ENCODE assay signal across 16 mouse cellular contexts in genomic region chr12:98905466-98905865, GRCm38 (mm10).
"Had no signal": no experiment of that assay in that cellular context is flagged by ENCODE, and none has a peak within 500 bp of the region (broad histone marks: within the 10 kb centered on the region; RNA-seq: fewer than 3 reads in every experiment).

No protein-coding gene starts in this region.

- ATAC-seq: hindbrain, embryonic 16.5 days; inflammation-experienced regulatory T-cells, adult 6 months; intestine, embryonic 15.5 days; intestine, postnatal 0 days had no signal

- DNase-seq: gastrocnemius, adult 2 months; gastrocnemius, postnatal 10 days; gastrocnemius, postnatal 25 days; heart, adult 18-20 months; heart, postnatal 10 days; heart, postnatal 4 days; kidney, adult 18-20 months; kidney, adult 8-10 months; kidney, postnatal 10 days; kidney, postnatal 25 days; kidney, postnatal 4 days; liver had no signal
